8 mouse cellular contexts compared by ENCODE assay signal in the genomic region with DNA sequence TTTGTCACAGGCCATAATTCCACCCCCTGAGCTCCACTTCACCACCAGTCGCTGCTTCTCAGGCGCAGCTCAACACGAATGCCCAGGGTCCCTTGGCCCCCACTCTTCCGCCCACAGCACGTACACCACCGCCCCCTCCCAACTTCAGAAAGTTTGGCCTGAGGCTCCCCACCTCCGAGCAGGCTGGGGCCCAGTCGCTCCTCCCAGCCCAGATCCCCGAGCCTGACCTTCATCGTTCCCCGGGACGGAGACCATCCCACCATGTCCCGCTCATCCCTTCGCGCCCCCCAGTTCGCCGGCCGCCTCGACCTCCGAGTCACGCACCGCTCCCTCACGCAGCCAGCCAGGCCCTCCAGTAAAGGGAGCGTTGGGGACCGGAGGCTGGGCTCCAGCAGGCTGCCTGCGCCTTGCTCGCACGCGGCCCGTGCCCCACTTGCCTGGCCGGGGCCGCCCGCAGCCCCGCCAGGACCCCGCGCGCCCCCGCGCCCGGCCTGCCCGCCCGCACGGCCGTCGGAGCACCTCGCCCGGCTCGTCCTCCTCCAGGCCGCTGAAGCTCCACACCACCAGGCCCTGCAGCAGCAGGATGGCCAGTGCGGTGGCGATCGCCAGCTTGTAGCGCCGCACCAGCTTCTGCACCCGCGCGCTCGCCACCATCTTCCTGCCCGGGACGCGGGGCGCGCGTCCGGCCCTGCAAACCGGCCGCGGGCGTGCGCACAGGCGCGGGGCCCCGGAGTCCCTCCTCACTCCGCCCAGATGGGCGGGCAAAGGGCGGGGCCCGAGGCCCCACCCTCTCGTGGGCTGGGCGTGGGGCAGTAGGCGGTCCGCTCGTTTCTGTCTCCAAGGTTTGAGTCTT. TPM values are rescaled to one million over a fixed set of nuclear protein-coding genes. Genes with fewer than 3 reads are reported as not detected.
A peak's percentile ranks its signal among the peaks of the same experiment; 100 is the strongest.
DNase-seq lines count a peak whose midpoint lies in the region; ATAC-seq and TF ChIP-seq lines count a peak whose summit lies in the region.

A gene (minus strand): TSS at position 762 of the 853 bp plus-strand sequence.

- H3K27ac ChIP-seq in forebrain, postnatal 0 days (ENCODE audit: low read depth, low read length), result peak within 1 kb of the TSS; percentile 88
- H3K27ac ChIP-seq in lung, embryonic 15.5 days, result peak within 1 kb of the TSS; percentile 84

- peak; percentile 93 for DNase-seq in G1E (ENCODE audit: low spot score)
- peak; percentile 93 to 94 for DNase-seq in cerebellum, adult 18-20 months
- DNase-seq in forebrain, postnatal 0 days, result peak; percentile 95
- peak; percentile 94 for DNase-seq in heart, postnatal 4 days
- DNase-seq in layer of hippocampus, adult 8-10 months (ENCODE audit: low spot score in 2 of 2), result peak; percentile 70 to 83
- peak; percentile 86 for DNase-seq in ovary, adult 18-20 months (ENCODE audit: low spot score)
- peak; percentile 95 for DNase-seq in thymus, postnatal 0 days (ENCODE audit: low spot score)

- H3K9me3 ChIP-seq in G1E (replicated peaks), result no peaks in the 10 kb centered on the region
- H3K9me3 ChIP-seq in forebrain, postnatal 0 days (ENCODE audit: low read length), result no peaks in the 10 kb centered on the region
- H3K9me3 ChIP-seq in lung, embryonic 15.5 days, result no peaks in the 10 kb centered on the region

- H3K9ac ChIP-seq in forebrain, postnatal 0 days, result peak within 1 kb of the TSS; percentile 97
- peak within 1 kb of the TSS; percentile 98 for H3K9ac ChIP-seq in lung, embryonic 15.5 days

- peak within 1 kb of the TSS; percentile 76 for H3K4me2 ChIP-seq in forebrain, postnatal 0 days (ENCODE audit: low read depth)
- peak within 1 kb of the TSS; percentile 67 for H3K4me2 ChIP-seq in lung, embryonic 15.5 days

- H3K36me3 ChIP-seq in G1E (replicated peaks), result peaks cover 34% of the 10 kb centered on the region
- no peaks in the 10 kb centered on the region for H3K36me3 ChIP-seq in forebrain, postnatal 0 days (ENCODE audit: insufficient read depth)
- H3K36me3 ChIP-seq in lung, embryonic 15.5 days, result no peaks in the 10 kb centered on the region

- under 1% methylated on average over 80 of the region's 82 CpGs for WGBS in forebrain, postnatal 0 days
- under 1% methylated on average over 82 of the region's 82 CpGs for WGBS in lung, embryonic 15.5 days

- H3K4me3 ChIP-seq in G1E (ENCODE audit: low read depth, low read length), result peak within 1 kb of the TSS; percentile 96
- H3K4me3 ChIP-seq in forebrain, postnatal 0 days (ENCODE audit: low read depth, low read length), result peak within 1 kb of the TSS; percentile 87
- H3K4me3 ChIP-seq in lung, embryonic 15.5 days, result peak within 1 kb of the TSS; percentile 96

- H3K27me3 ChIP-seq in G1E (ENCODE audit: insufficient read depth, low read length), result peaks cover 6% of the 10 kb centered on the region; the same call in 1 of the 2 replicates
- no peaks in the 10 kb centered on the region for H3K27me3 ChIP-seq in forebrain, postnatal 0 days (ENCODE audit: insufficient read depth, low read length)
- H3K27me3 ChIP-seq in lung, embryonic 15.5 days, result no peaks in the 10 kb centered on the region

- ATAC-seq in G1E (ENCODE audit: extremely low read depth, insufficient number of reproducible peaks, low FRiP score, poor library complexity, severe bottlenecking), result peak; percentile 79
- ATAC-seq in forebrain, postnatal 0 days, result peak; percentile 97
- peak; percentile 96 for ATAC-seq in lung, embryonic 15.5 days (ENCODE audit: borderline replicate concordance, extremely low read depth, low FRiP score, low TSS enrichment)

- peaks cover 23% of the 10 kb centered on the region for H3K4me1 ChIP-seq in G1E (ENCODE audit: insufficient read depth, low read depth, low read length)
- peaks cover 10% of the 10 kb centered on the region for H3K4me1 ChIP-seq in forebrain, postnatal 0 days (ENCODE audit: insufficient read depth)
- peaks cover 31% of the 10 kb centered on the region for H3K4me1 ChIP-seq in lung, embryonic 15.5 days

- TF ChIP-seq CTCF in G1E (IDR thresholded peaks at IDR 0.05; ENCODE audit: low read depth, low read length), result no peak
- TF ChIP-seq CTCF in forebrain, postnatal 0 days (IDR thresholded peaks at IDR 0.05; ENCODE audit: low read depth), result no peak

RNA-seq across cellular contexts. Expression of the gene that starts here (rescaled TPM):
- total RNA-seq in G1E (2014; fragmentation: Nextera tagmentation) (4.5 and 9.9 TPM in 2 replicates), G1E (2017) (6.6 and 7.0 TPM in 2 replicates)
- polyA plus RNA-seq in G1E (2012), result 14.7 and 16.4 TPM in 2 replicates
- total RNA-seq in forebrain, postnatal 0 days (2014; rRNA removed), result 24.0 and 34.0 TPM in 2 replicates
- polyA plus RNA-seq in forebrain, postnatal 0 days (2015; fragmentation: Nextera tagmentation; extraction: Ambion mirVana), result 9.1 and 10.9 TPM in 2 replicates
- 10 to 100 TPM; 17.9 to 20.4 TPM for total RNA-seq in heart, postnatal 4 days (2021)
- 10 to 100 TPM; 23.5 to 28.4 (median 25.3) TPM for total RNA-seq in layer of hippocampus, adult 8-10 months (2022)
- 23.2 and 23.4 TPM in 2 replicates for polyA plus RNA-seq in lung, embryonic 15.5 days (2015; fragmentation: Nextera tagmentation; extraction: Ambion mirVana)
- polyA plus RNA-seq in thymus, postnatal 0 days (2015; fragmentation: Nextera tagmentation; extraction: Ambion mirVana), result 13.0 and 15.4 TPM in 2 replicates

Comparison
In these comparisons a context has a peak if more than half of its experiments do, and no peak if none do; other contexts are left out.
1. Peak in every context shown above with its lines: DNase-seq, ATAC-seq, H3K4me3 ChIP-seq and H3K27ac ChIP-seq.